Mouse (Mus musculus) neural tube, embryonic 12.5 days (tissue): ENCODE results near the gene N6amt1. TPM values are rescaled to one million over a fixed set of nuclear protein-coding genes. Genes with fewer than 3 reads are reported as not detected.

Experiments
- ATAC-seq: fragments of 200-750 bp; cut with Nextera tagmentation; 2 replicates; pipeline ENCODE4 v1.8.0; 2017; ENCODE audit warnings: low read depth, mild to moderate bottlenecking, moderate TSS enrichment, moderate library complexity; ENCODE audit not compliant: low FRiP score
- H3K27ac ChIP-seq: fragments of 300-500 bp; sonication (generic); 2 replicates; pipeline ENCODE4 v1.5.1; 2016
- H3K27me3 ChIP-seq: fragments of 300-500 bp; sonication (generic); replicated peaks from 2 replicates; pipeline ENCODE4 v1.6.1; 2016; ENCODE audit warnings: mild to moderate bottlenecking
- H3K36me3 ChIP-seq: fragments of 300-500 bp; sonication (generic); 2 replicates; pipeline ENCODE4 v1.6.1; 2016; ENCODE audit warnings: mild to moderate bottlenecking
- H3K4me1 ChIP-seq: fragments of 300-500 bp; sonication (generic); 2 replicates; pipeline ENCODE4 v1.6.1; 2016
- H3K4me2 ChIP-seq: fragments of 300-500 bp; sonication (generic); replicated peaks from 2 replicates; pipeline ENCODE4 v1.6.1; 2016; ENCODE audit warnings: mild to moderate bottlenecking
- H3K4me3 ChIP-seq: fragments of 300-500 bp; sonication (generic); 2 replicates; pipeline ENCODE4 v1.5.1; 2016
- H3K9ac ChIP-seq: fragments of 300-500 bp; sonication (generic); 2 replicates; pipeline ENCODE4 v1.6.1; 2016; ENCODE audit warnings: mild to moderate bottlenecking
- H3K9me3 ChIP-seq: fragments of 300-500 bp; sonication (generic); 2 replicates; pipeline ENCODE4 v1.6.1; 2016; ENCODE audit warnings: mild to moderate bottlenecking
- WGBS: fragments of 180-500 bp; shearing (Covaris S2); methylation state at CpG from one replicate; pipeline ENCODE4 v1.1.7; 2016; 5-methylcytosine and 5-hydroxymethylcytosine counted together
- polyA plus RNA-seq: library from polyadenylated mRNA; unstranded; fragments of >200 nt; fragmentation: Nextera tagmentation; extraction: Ambion mirVana; gene quantifications from 2 replicates; pipeline ENCODE4 v1.2.1, GENCODE M21; 2016

The N6amt1 gene
- polyA plus RNA-seq, 1 experiment from 2014 or later = 18.8 TPM

- Histone ChIP-seq H3K4me2 (no peak overlapping the region), H3K9me3 (no peaks in the 10 kb centered on the region), H3K9ac (no peak overlapping the region), H3K4me1 (no peaks in the 10 kb centered on the region), H3K27ac (no peak overlapping the region), H3K4me3 (no peak overlapping the region), H3K27me3 (no peaks in the 10 kb centered on the region), H3K36me3 (peaks cover 58% of the 10 kb centered on the region)
- peak; percentile 84 for ATAC-seq
- WGBS = 54% methylated on average over 16 of the region's 16 CpGs
These were observed 40.0 kb downstream of the N6amt1 start for GRCm38 (mm10) chr16:87393813-87394548.

GRCm38 (mm10) chr16:87405001-87405400 is 51.0 kb downstream of the N6amt1 start:
- Histone ChIP-seq H3K9ac (no peak overlapping the region), H3K36me3 (peaks cover 82% of the 10 kb centered on the region), H3K27me3 (no peaks in the 10 kb centered on the region), H3K4me1 (no peaks in the 10 kb centered on the region), H3K27ac (no peak overlapping the region), H3K4me2 (no peak overlapping the region), H3K4me3 (no peak overlapping the region), H3K9me3 (no peaks in the 10 kb centered on the region)
- no peak for ATAC-seq
- 81% methylated on average over 3 of the region's 3 CpGs for WGBS

Other genes starting within 250 kb of the N6amt1 start
- gene Ltn1, start 78.4 kb downstream of the N6amt1 start, polyA plus RNA-seq = 28.7 and 29.5 TPM in 2 replicates
- gene Rwdd2b, start 86.4 kb downstream of the N6amt1 start, polyA plus RNA-seq = 12.9 and 13.5 TPM in 2 replicates
- 46.3 and 48.7 TPM in 2 replicates for gene Usp16, start 100.5 kb downstream of the N6amt1 start, polyA plus RNA-seq
- gene Cct8, start 141.7 kb downstream of the N6amt1 start, polyA plus RNA-seq = 499 and 510 TPM in 2 replicates
- not detected in 2 replicates for gene Map3k7cl, start 199.1 kb downstream of the N6amt1 start, polyA plus RNA-seq